Mouse (Mus musculus): Measurements from ENCODE around the gene Inpp5k. TPM values are rescaled to one million over a fixed set of nuclear protein-coding genes. Genes with fewer than 3 reads are reported as not detected.
"Not testable (repeated sequence)": the region's sequence is repeated elsewhere in the genome, so short reads cannot be mapped to it uniquely, and the experiment has no call there.

Inpp5k gene
- total RNA-seq, 2 experiments from 2014 or later: 41.0 to 42.7 TPM

GRCm38 (mm10) chr11:75689977-75690376, 59.2 kb downstream of the Inpp5k start:
- intact Hi-C loops (cut with DNase I): no loop called here
- no peak for DNase-seq (ENCODE audit: extremely low spot score in 1 of 2, low spot score in 2 of 2)

GRCm38 (mm10) chr11:75691047-75691446, 60.3 kb downstream of the Inpp5k start:
- intact Hi-C loops (cut with DNase I): no loop called here
- no peak for TF ChIP-seq CTCF (IDR thresholded peaks at IDR 0.05)
- DNase-seq (ENCODE audit: extremely low spot score in 1 of 2, low spot score in 2 of 2): no peak
- Histone ChIP-seq H3K4me3 (no peak overlapping the region), H3K27ac (no peak overlapping the region)

More at GRCm38 (mm10) chr11:75689977-75690376, 59.2 kb downstream of the Inpp5k start:
- no peak overlapping the region for H3K4me3 ChIP-seq
- no peak overlapping the region for H3K27ac ChIP-seq
- no peak for TF ChIP-seq CTCF (IDR thresholded peaks at IDR 0.05)

GRCm38 (mm10) chr11:75693570-75693969, 62.8 kb downstream of the Inpp5k start:
- TF ChIP-seq CTCF (IDR thresholded peaks at IDR 0.05): no peak
- no peak overlapping the region for H3K4me3 ChIP-seq
- intact Hi-C loops (cut with DNase I): no loop called here
- DNase-seq (ENCODE audit: extremely low spot score in 1 of 2, low spot score in 2 of 2): no peak
- no peak overlapping the region for H3K27ac ChIP-seq

GRCm38 (mm10) chr11:75697464-75697863, 66.7 kb downstream of the Inpp5k start:
- DNase-seq (ENCODE audit: extremely low spot score in 1 of 2, low spot score in 2 of 2); intact Hi-C loops (cut with DNase I): not testable (repeated sequence)

More at GRCm38 (mm10) chr11:75697464-75697863, 66.7 kb downstream of the Inpp5k start:
- H3K4me3 ChIP-seq, H3K27ac ChIP-seq: not testable (repeated sequence)

Other genes starting within 250 kb of the Inpp5k start
- 10 to 100 TPM in 1 of 2 experiments, 1 to 10 TPM in 1; 9.7 to 10.5 TPM for gene Serpinf1, start 208.3 kb upstream of the Inpp5k start, total RNA-seq (2021)
- gene Serpinf2, start 191.4 kb upstream of the Inpp5k start, total RNA-seq (2021): under 1 TPM in 1 of 2 experiments, not detected in 1; 0.28 TPM
- 10 to 100 TPM; 19.5 to 20.7 TPM for gene Wdr81, start 176.3 kb upstream of the Inpp5k start, total RNA-seq (2021)
- gene Tlcd2, start 169.3 kb upstream of the Inpp5k start, total RNA-seq (2021): under 1 TPM; 0.51 to 0.66 TPM
- 100 to 1,000 TPM; 133 to 138 TPM for gene Prpf8, start 144.2 kb upstream of the Inpp5k start, total RNA-seq (2021)
- 1 to 10 TPM in 1 of 2 experiments, under 1 TPM in 1; 0.91 to 1.4 TPM for gene Rilp, start 120.9 kb upstream of the Inpp5k start, total RNA-seq (2021)
- 1 to 10 TPM; 1.3 to 1.6 TPM for gene Scarf1, start 117.4 kb upstream of the Inpp5k start, total RNA-seq (2021)
- 10 to 100 TPM; 56.7 to 57.0 TPM for gene Slc43a2, start 99.3 kb upstream of the Inpp5k start, total RNA-seq (2021)
- gene Pitpna, start 42.9 kb upstream of the Inpp5k start, total RNA-seq (2021): 100 to 1,000 TPM; 329 to 332 TPM
- 10 to 100 TPM; 25.2 to 26.6 TPM for gene Myo1c, start 19.5 kb downstream of the Inpp5k start, total RNA-seq (2021)
- gene Crk, start 48.3 kb downstream of the Inpp5k start, total RNA-seq (2021): 100 to 1,000 TPM; 126 to 133 TPM
- 100 to 1,000 TPM; 854 to 940 TPM for gene Ywhae, start 101.9 kb downstream of the Inpp5k start, total RNA-seq (2021)
- gene Doc2b, start 165.1 kb downstream of the Inpp5k start, total RNA-seq (2021): 10 to 100 TPM; 17.9 to 26.7 TPM